Mouse (Mus musculus): ENCODE results near the gene Galk2.

Gene Galk2

DNA sequence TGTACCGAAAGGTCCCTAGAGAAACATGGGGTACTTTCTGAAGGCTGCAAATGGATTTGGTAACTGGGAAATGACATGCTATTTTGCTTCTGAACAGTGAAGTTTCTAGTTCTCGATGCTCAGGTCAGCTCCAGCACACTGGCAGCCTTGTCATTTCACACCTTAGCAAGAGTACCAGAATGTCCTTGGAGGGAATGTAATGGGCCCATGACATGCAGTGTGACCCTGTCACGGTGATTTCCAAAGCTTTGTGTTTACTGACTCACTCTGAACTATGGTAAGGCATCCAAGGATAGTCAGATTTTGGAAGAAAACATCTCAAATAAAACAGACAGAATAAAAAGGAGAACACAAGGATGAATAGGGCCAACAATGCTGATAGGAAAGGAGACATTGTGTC, 42.5 kb downstream of the Galk2 start:
- DNase-seq: no peak

DNA sequence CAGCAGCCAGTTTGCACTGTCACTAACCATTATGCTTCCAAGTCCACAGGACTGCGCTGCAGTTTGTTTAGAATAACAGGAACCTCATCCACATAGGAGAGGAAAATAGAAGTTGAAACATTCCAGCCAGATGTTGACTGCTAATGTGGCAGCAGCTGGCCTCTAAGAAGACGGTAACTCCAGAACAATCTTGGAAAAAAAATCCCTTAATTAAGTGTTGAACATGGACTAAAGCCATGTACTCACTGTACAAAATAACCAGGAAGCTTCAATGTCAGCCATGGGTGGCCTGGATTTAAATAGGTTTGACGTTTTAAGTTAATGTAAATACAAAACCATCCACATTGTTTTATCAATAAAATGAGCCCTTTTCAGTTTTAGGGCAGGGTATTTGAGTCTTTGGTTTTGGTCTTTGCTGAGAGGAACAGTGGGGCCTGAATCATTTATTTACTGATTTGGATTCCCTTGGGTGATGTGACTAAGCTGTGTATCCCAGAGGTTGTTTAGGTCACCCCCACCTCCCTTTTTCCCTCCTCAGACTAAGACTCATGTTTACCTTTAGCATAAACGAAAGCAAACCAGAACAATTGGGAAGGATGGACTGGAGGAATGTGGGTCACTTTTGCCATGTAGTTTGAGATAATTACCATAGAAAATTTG, 47.6 kb downstream of the Galk2 start:
- DNase-seq: no peak

DNA sequence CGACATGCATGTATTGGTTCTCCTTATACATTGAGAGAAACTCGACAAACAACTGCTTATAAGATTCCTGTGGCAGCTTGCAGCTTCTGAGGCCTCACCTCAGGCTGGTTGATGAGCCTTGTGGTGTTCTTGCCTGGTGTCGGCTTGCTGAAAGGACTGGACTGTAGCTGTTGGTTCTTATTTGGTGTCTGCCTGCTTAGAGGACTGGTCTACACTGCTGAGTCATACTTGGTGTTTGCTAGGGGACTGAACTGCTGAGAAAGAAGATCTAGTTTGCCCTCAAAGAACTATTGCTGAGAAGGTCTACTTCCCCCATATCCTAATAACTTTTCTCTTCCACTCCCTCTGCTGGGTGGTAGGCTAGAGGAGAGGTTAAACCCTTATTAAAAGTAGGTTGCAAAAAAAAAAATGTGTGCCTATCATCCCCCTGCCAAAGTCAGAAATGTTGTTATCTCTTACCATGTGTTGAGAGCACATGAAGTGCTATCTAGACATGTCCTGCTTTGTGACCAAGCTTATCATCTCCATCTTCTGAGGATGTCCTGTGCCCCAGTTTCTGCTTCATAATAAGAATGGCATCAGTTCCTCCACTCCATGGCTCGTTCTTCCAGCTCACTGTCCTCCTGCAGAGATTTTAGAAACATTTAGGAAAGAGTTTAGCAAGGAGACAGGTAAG, 48.8 kb downstream of the Galk2 start:
- no peak for DNase-seq

DNA sequence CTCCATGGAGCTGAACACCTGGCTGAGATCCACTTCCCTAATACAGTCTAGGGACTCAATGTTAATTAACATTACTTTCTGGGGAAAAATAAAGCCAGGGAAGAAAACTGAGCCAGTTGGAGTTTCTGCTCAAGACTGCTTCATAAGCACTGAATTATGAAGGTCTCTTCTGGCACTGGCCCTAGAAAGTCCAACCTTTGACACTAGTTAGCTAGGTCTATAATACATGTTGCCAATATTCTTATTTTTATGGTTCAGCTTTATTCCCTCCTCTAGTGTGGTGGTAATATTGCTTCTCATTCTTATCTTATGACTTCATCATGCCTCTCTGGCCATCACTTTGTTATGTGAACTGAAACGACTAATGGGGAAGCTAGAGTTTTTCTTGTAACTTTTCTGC, 55.3 kb downstream of the Galk2 start:
- DNase-seq: no peak

DNA sequence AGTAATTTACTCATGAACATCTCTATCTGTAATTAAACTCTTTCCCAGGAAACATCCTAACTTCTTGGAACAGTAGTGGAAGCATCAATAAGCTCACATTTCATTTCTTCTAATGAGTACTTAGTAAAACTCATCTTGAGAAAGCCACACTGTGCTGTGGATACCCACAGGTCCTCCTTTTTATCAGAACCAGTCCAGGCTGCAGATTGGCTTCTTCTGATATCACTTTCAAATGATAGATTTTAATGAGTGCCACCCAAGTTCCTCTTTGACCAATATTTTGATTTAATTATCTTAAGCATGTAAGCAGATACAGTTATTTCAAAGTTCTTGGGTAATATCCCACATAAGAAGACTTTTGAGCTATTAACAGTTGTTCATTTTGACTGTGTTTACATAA, 55.8 kb downstream of the Galk2 start:
- no peak for DNase-seq

DNA sequence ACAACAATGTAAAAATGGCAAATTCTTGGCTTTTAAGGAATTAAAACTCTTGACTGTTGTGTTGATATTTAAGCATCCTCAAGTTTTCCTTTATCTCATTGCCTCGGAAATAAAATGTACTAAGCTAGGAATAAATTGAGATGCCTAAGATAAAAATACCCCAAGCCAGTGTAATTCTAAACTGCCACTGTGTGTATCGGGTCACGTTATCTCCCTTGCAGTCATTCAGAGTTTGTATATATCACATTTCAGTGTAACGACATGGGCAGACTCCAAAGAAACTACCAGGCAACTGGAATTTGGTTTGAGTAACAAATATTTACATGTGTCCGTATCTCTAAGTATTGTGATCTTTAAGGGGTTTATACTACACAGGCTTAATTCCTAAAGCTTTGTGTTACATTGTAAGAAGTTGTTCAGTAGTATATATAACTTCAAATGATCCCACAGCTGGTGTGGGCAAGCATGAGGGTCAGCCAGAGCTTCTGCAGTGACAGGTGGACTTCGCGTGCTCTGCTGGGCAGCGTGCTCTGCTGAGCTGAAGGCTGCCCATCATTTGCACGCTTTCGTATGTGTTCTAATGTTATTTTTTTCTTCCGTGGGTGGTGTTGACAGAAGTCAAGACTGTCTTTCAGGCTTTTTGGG, 57.9 kb downstream of the Galk2 start:
- no peak for DNase-seq

DNA sequence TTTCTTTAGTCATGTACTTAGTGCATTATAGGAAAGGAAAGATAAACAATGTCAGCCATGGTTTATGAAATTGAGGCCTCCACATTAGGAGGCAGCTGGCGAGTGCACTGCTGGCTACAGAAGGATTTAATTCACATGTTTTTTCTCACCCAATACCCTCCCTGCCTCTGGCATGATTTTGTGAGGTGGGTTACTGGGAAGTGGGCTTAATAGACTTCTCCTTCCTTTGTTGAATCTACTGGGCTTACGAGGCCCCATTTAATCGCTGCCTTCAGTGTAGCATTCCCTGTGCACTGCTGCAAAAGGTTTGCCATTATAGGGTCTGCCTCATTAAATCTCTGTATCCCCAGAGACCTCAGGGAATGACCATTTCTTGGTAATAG, 58.4 kb downstream of the Galk2 start:
- DNase-seq: no peak

DNA sequence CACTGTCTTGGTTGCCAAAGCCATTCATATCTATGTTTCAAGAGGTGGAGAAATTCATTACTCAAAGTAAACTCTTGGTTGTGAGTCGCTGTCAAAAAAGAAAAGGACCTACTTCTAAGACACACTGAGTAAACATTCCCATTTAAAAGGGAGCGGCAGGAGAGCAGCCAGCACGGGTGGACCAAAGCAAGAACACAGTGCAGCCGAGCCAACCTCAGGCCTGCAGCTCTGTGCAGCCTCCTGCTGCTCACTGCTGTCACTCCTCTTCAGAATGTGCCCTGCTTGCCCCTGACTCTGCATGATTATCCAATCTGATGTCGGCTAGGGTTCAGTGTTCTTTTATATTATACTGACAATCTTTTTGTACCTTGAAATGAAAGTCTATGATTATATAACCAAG, 62.4 kb downstream of the Galk2 start:
- no peak for DNase-seq

DNA sequence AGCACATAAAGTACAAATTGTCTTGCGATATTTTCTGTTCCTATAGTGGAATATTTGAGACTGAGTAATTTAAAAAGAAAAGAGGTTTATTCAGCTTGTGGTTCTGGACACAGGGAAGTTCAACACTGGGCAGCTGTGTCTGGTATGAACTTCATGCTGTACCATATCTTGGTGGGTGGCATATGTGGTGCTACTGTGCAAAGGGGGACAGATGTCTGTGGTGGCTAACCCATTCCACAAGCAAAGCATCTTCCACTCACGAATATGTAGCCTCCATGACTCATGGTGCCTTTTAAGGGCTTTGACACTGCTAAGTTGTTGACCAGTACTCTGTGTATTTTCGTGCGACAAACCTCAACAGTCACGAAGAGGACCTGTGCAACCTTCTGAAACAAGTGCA, 63.2 kb downstream of the Galk2 start:
- no peak for DNase-seq

DNA sequence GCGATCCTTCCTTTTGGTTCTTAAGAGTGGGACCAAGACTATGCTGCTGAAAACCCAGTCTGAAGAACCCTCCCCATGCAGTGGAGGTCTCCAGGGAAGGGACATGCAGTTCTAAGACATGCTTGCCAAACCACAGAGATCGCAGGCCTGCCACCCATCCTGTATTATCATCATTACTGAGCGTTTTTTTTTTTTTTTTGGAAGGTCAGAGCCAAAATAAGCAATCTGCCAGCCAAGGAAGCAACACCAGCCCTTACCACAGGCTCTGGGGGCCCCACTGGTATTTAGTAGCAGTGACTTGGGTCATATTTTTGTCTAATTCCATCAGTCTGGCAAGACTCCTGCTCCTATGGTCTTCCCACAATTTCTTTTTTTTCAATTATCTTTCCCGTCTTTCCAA, 64.0 kb downstream of the Galk2 start:
- peak in 1 of 2 experiments; percentile 22 for DNase-seq

DNA sequence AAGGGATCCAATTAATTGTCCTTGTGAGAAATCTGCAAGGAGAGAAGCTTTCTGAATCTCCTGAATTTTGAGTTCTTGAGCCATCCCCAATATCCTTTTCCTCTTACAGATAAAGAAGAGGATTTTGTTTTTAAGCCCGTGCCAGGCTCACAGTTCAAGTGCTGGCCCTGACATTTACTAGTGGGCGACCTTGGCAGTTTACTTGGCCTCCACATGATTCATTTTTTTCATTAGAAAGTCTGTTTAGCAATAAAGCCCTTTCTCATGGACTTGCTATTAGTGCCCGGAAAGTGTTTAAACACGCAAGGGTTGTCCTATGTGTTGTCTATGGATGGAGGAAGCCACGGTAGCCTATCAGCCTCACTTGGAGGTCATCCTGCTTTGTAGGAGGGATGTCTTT, 64.4 kb downstream of the Galk2 start:
- DNase-seq: no peak

DNA sequence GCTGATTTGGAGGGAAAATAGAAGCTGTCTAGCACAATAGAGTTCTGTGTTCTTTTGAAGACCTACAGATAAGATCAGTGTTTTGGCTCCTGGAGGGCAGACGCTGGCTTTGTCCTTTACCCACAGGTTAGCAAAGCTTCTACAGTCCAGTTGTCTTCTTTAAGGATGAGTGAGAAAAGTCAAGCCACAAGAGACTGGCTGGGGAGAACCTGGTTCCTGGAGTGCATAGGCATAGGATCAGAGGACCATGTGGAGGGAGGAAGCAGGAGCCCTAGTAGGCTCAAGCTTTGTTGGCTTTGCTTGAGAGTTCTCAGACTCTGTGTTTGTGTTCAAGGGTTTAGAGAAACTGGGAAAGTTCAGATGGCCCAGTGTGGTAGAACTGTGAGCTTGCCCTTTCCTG, 65.6 kb downstream of the Galk2 start:
- no peak for DNase-seq

DNA sequence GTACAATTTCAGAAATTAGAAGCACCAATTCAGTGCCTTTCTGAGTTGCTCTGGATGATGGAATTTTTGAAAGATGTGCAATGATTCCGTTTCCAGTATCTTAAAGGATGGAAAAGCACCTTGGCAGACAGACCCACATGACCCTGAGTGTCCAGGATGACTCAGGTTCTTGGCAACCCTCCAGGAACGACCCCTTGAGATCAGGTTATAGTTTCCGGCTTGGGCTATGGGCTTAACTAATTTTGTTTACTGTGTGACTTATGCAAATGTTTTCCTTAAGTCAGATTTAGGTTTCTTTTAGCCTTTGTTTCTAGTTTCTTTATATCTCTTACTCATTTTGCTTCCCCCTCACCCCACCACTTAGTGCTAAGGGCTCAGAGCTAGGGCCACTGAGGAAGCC, 66.2 kb downstream of the Galk2 start:
- no peak for DNase-seq

DNA sequence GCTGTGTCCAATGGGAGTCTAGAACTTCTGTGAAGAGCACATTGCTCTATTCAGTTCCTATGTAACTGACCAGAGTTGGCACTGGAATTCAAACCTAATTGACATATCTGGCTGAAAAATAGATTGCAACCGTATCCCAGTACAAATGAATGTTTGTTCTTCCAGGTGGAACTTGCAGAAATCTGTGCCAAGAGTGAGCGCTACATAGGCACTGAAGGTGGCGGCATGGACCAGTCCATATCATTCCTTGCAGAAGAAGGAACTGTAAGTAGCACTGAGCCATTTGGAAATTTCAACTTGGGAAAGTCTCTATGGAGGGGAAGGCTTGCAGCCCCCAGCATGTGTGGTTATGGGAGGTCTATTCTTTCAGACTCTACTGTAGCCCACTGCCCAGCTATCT, 70.5 kb downstream of the Galk2 start:
- no peak for DNase-seq

DNA sequence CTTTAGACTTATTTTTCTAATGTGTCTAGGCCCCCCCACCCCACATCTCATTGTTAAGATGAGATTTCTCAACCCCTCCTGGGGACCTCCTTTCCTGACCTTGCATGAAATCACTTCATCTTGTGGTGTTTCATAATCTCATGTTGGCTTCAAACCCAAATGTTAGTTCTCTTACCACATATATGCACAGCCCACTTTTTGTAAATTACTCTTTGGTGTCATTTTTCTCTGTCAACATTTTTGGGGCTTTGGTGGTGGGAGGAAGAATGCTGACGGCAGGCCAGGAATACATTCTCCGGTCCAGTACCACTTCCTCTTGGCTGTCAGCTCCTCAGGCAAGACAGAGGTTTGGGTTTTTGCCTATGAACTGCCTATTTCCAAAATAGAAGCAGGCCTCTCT, 71.0 kb downstream of the Galk2 start:
- DNase-seq: peak in 1 of 2 experiments; percentile 51

DNA sequence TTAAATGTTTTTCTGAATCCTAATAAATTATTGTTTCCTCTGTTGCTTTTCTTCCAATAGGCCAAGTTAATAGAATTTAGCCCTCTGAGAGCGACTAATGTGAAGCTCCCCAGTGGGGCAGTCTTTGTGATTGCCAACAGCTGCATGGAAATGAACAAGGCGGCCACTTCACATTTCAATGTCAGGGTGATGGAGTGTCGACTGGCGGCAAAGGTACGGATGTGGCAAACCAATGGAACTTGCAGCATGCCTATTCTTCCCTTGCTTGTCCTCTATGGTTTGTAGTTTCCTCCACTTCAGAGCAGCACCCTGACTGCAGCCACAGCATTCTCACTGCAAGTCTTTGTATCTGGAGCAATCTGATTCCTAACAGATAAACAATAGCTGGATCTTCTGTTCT, 72.3 kb downstream of the Galk2 start:
- no peak for DNase-seq

DNA sequence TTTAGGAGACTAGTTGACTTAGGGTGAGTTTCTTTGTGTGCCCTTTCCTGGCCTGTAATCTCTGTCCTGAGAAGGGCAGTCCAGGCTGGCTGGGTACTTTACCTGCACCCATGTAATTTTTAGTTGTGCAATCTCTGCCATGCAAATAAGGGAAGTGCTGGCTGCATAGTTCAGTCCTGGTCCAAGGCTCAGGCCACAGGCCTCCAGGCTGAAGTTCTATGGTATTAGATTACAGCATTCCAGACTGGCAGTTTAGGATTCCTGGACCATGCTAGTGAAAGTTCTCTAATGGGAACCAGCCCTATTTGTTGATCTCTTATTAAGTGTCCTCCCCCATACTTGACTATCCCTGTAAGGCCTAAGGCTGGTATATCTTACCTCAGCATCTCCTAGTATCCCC, 73.8 kb downstream of the Galk2 start:
- DNase-seq: no peak

DNA sequence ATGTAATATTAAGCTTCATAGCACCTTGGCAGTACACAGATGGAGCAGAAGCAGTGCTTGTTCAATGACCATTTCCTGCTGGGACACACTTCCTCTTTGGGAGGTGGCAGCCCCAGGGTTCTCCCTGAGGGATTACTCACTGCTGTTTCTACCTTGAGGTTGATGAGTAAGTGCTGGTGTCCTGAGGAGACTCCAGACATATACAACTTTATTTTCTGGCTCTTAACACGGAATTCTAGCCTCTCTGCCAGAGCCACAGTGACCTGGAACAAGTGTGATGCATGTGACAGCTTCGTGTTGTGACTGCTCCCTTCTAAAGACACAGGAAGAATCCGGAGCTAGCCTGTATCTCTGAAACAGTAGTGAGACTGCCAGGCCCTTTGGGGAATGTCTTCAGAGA, 75.1 kb downstream of the Galk2 start:
- no peak for DNase-seq

DNA sequence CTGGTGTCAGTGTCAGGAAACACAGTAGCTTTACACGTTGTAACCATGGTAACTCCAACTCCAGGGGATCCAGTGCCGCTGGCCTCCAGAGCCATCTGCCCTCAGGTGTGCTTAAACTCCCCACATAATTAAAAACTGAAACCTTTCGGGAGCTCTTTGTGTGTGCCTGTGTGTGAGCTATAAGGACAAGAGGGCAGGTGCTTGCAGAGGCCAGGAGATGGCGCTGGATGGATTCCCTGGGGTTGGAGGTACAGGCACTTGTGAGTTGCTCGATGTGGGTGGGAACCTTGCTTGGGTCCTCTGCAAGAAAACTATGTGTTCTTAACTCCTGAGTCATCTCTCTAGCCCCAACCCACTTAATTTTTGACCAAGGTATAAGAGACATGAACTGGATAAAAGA, 77.5 kb downstream of the Galk2 start:
- DNase-seq: no peak

DNA sequence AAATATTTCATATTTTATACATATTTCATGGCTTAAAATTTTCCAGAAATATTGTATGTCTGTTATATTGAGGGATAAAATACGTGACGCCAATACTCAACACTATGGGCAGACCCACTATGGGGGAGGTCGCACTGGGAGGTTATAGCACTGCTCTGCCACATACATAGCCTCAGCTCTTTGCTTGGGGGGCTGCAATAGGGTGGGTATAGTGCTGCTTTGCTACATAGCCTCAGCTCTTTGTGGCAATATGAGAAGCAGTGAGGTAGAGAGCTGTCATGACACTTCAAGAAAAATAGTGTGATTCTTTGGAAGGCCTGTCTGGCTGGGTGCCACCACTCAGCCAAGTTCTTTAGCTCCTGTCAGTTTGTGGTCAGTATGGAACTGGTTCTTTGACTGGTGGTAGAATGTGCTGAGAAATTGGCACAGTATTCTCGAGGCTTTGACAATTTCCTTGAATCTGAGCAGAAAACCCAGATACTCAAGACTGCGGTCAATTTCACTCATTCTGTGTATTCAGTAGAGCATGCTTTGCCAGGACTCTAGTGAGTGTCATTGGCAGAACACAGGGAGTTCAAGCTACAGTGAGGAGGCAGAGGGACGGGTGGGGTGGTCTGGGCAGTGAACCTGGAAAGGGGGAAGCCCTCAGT, 80.2 kb downstream of the Galk2 start:
- DNase-seq: no peak

DNA sequence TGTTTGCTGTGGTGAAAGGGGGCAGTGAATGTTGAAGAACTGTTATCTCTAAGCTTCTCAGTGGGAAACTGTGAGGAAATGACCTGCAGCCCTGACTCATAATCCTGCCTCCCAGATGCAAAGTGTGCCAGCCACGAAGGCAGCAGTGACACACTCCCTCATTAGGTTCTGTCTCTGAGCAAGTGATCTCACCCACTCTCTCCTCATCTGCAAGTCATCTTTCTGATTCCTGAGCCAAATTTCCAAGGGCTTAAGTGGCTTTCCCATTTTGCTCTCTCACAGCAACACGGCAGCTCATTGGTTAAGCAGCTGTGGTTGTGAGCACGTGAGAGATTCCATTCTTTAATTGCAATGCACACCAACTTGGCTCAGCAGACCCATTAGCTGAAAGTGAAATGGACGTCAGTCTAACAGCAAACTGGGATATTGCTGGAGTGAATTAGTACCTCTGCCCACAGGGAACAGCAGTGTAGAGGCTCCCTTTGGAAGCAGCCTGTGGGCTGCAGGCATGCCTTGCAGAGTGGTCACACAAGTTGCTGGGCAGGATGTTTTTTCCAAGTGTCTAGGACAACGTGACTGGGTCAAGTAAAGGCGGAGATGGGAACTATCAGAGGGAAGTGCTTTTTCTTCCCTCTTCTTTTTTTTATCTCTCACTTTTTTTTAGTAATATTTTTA, 82.3 kb downstream of the Galk2 start:
- no peak for DNase-seq

DNA sequence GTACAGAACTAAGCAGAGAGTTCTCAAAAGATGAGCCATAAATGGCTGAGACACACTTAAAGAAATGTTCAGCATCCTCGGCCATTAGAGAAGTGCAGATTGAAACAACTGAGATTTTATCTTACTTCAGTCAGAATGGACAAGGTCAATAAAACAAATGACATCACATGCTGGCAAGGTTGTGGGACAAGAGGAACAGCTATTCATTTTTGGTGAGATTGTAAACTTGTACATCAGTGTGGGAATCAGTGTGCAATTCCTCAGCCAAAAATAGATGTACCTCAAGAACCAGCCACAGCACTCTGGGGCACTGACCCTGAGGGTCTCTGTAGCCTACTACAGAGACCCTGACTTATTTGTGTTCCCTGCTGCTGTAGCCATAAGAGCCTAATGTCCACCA, 84.4 kb downstream of the Galk2 start:
- DNase-seq: no peak

DNA sequence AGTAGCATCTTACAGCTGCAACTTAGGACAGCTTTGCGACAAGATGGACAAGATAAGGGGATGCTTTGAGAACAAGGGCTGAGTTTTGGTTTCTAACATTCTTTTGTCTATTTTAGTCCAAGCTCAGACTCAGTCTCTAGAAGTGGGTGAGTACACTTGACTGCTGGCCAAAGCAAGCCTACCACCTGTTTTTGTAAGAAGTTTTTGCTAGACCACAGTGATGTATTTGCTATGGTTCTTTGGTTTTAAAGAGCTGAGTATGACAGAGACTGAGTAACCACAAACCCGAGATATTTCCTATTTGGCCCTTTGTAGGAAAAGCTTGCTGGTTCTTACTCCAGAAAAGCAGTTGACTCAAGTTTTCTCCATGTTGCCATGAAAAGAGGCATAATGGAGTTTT, 89.3 kb downstream of the Galk2 start:
- no peak for DNase-seq

DNA sequence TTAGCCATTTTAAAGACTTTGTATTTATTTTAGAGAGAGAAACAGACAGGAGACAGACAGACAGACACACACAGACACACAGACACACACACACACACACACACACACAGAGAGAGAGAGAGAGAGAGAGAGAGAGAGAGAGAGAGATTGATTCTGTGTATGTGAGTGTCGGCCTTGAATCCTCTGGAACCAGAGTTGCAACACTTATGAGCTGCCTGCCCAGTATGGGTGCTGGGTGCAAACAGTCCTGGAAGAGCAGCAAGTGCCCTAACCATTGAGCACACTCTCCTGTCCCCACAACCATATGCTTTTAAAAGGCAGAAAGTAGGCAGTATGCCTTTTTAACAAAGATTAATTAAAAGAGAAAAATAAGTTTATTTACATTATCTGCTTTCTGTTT, 109.9 kb downstream of the Galk2 start:
- DNase-seq: no peak

All from lung, postnatal 4 days (tissue).